Mouse (Mus musculus) limb, embryonic 13.5 days (tissue): Measurements from ENCODE around the gene Macrod1. TPM values are rescaled to one million over a fixed set of nuclear protein-coding genes. Genes with fewer than 3 reads are reported as not detected.
"Not testable (repeated sequence)": the region's sequence is repeated elsewhere in the genome, so short reads cannot be mapped to it uniquely, and the experiment has no call there.

Source experiments
- ATAC-seq: fragments of 200-750 bp; cut with Nextera tagmentation; 2 replicates; pipeline ENCODE4 v1.8.0; 2017; ENCODE audit warnings: low read depth, moderate number of reproducible peaks, moderate TSS enrichment; ENCODE audit not compliant: low FRiP score
- H3K27ac ChIP-seq: fragments of 300-500 bp; sonication (generic); 2 replicates; pipeline ENCODE4 v1.5.1; 2015; ENCODE audit warnings: inconsistent platforms, mild to moderate bottlenecking, moderate library complexity
- H3K27me3 ChIP-seq: fragments of 300-500 bp; sonication (generic); 2 replicates; pipeline ENCODE4 v1.6.1; 2015; ENCODE audit warnings: mild to moderate bottlenecking, inconsistent platforms
- H3K36me3 ChIP-seq: fragments of 300-500 bp; sonication (generic); 2 replicates; pipeline ENCODE4 v1.6.1; 2015; ENCODE audit warnings: inconsistent platforms, mild to moderate bottlenecking, moderate library complexity
- H3K4me1 ChIP-seq: fragments of 300-500 bp; sonication (generic); 2 replicates; pipeline ENCODE4 v1.6.1; 2015; ENCODE audit warnings: inconsistent platforms
- H3K4me2 ChIP-seq: fragments of 300-500 bp; sonication (generic); replicated peaks from 2 replicates; pipeline ENCODE4 v1.6.1; 2015; ENCODE audit warnings: inconsistent platforms, mild to moderate bottlenecking, moderate library complexity
- H3K4me3 ChIP-seq: fragments of 300-500 bp; sonication (generic); 2 replicates; pipeline ENCODE4 v1.5.1; 2015; ENCODE audit warnings: moderate library complexity, mild to moderate bottlenecking, inconsistent platforms
- H3K9ac ChIP-seq: fragments of 300-500 bp; sonication (generic); 2 replicates; pipeline ENCODE4 v1.6.1; 2015; ENCODE audit warnings: mild to moderate bottlenecking, inconsistent platforms
- H3K9me3 ChIP-seq: fragments of 300-500 bp; sonication (generic); 2 replicates; pipeline ENCODE4 v1.6.1; 2016; ENCODE audit warnings: inconsistent platforms
- WGBS: fragments of 180-500 bp; shearing (Covaris S2); methylation state at CpG from one replicate; pipeline ENCODE4 v1.1.7; 2015; 5-methylcytosine and 5-hydroxymethylcytosine counted together
- polyA plus RNA-seq: library from polyadenylated mRNA; unstranded; fragments of >200 nt; fragmentation: Nextera tagmentation; extraction: Ambion mirVana; gene quantifications from 2 replicates; pipeline ENCODE4 v1.2.1, GENCODE M21; 2015

Macrod1 gene
- polyA plus RNA-seq, 1 experiment from 2014 or later, result 13.3 TPM

GRCm38 (mm10) chr19:7070775-7071174, 14.2 kb downstream of the Macrod1 start:
- Histone ChIP-seq H3K4me3 (0 out of 2 replicates have a peak overlapping the region, but pooled peaks have one; percentile 8), H3K36me3 (no peaks in the 10 kb centered on the region), H3K4me1 (peaks cover 66% of the 10 kb centered on the region), H3K4me2 (peak overlapping the region; percentile 58), H3K27me3 (peaks cover 52% of the 10 kb centered on the region), H3K27ac (no peak overlapping the region; the same call in 1 of the 2 replicates), H3K9me3 (no peaks in the 10 kb centered on the region), H3K9ac (no peak overlapping the region)
- WGBS, result 10% methylated on average over 4 of the region's 4 CpGs
- no peak for ATAC-seq

- Histone ChIP-seq H3K4me1 (peaks cover 52% of the 10 kb centered on the region), H3K27ac (no peak overlapping the region), H3K36me3 (no peaks in the 10 kb centered on the region), H3K9ac (no peak overlapping the region), H3K4me2 (no peak overlapping the region), H3K4me3 (no peak overlapping the region), H3K9me3 (no peaks in the 10 kb centered on the region), H3K27me3 (peaks cover 49% of the 10 kb centered on the region)
- ATAC-seq, result no peak
- WGBS, result 48% methylated on average over 6 of the region's 6 CpGs
Measured at GRCm38 (mm10) chr19:7072221-7072620, 15.6 kb downstream of the Macrod1 start.

- H3K27ac ChIP-seq, result no peak overlapping the region
- no peaks in the 10 kb centered on the region for H3K9me3 ChIP-seq
- H3K4me1 ChIP-seq, result peaks cover 43% of the 10 kb centered on the region
- peaks cover 37% of the 10 kb centered on the region for H3K27me3 ChIP-seq
- no peak overlapping the region for H3K4me3 ChIP-seq
- no peaks in the 10 kb centered on the region for H3K36me3 ChIP-seq
- H3K4me2 ChIP-seq, result no peak overlapping the region
- 45% methylated on average over 12 of the region's 12 CpGs for WGBS
- H3K9ac ChIP-seq, result no peak overlapping the region
- ATAC-seq, result no peak
Measured at GRCm38 (mm10) chr19:7073997-7074781, 17.6 kb downstream of the Macrod1 start.

- not testable (repeated sequence) for H3K4me3 ChIP-seq, H3K36me3 ChIP-seq, H3K9ac ChIP-seq, H3K4me2 ChIP-seq, H3K9me3 ChIP-seq, H3K27ac ChIP-seq, ATAC-seq
- Histone ChIP-seq H3K27me3 (peaks cover 31% of the 10 kb centered on the region), H3K4me1 (peaks cover 41% of the 10 kb centered on the region)
- 81% methylated on average over 11 of the region's 11 CpGs for WGBS
Measured at GRCm38 (mm10) chr19:7075336-7075735, 18.7 kb downstream of the Macrod1 start.

- Histone ChIP-seq H3K9me3 (no peaks in the 10 kb centered on the region), H3K9ac (0 out of 2 replicates have a peak overlapping the region, but pooled peaks have one; percentile 4), H3K4me2 (no peak overlapping the region), H3K27me3 (peaks cover 17% of the 10 kb centered on the region), H3K27ac (no peak overlapping the region), H3K4me3 (no peak overlapping the region), H3K36me3 (no peaks in the 10 kb centered on the region), H3K4me1 (peaks cover 21% of the 10 kb centered on the region)
- ATAC-seq, result no peak
- WGBS, result 60% methylated on average over 9 of the region's 9 CpGs
Measured at GRCm38 (mm10) chr19:7077666-7078065, 21.1 kb downstream of the Macrod1 start.

- Histone ChIP-seq H3K9ac (no peak overlapping the region), H3K27ac (no peak overlapping the region), H3K4me3 (no peak overlapping the region), H3K9me3 (no peaks in the 10 kb centered on the region), H3K27me3 (peaks cover 18% of the 10 kb centered on the region), H3K36me3 (no peaks in the 10 kb centered on the region), H3K4me2 (no peak overlapping the region), H3K4me1 (peaks cover 24% of the 10 kb centered on the region)
- no peak for ATAC-seq
- WGBS, result 84% methylated on average over 7 of the region's 7 CpGs
Measured at GRCm38 (mm10) chr19:7078271-7078670, 21.7 kb downstream of the Macrod1 start.

- H3K4me3 ChIP-seq, result no peak overlapping the region
- no peak overlapping the region for H3K4me2 ChIP-seq
- 46% methylated on average over 7 of the region's 7 CpGs for WGBS
- peaks cover 40% of the 10 kb centered on the region for H3K4me1 ChIP-seq
- ATAC-seq, result no peak
- no peaks in the 10 kb centered on the region for H3K9me3 ChIP-seq
- H3K27ac ChIP-seq, result no peak overlapping the region
- H3K27me3 ChIP-seq, result peaks cover 34% of the 10 kb centered on the region
- no peaks in the 10 kb centered on the region for H3K36me3 ChIP-seq
- H3K9ac ChIP-seq, result no peak overlapping the region
Measured at GRCm38 (mm10) chr19:7081516-7082266, 25.1 kb downstream of the Macrod1 start.

GRCm38 (mm10) chr19:7083035-7083794, 26.6 kb downstream of the Macrod1 start:
- Histone ChIP-seq H3K9ac (no peak overlapping the region), H3K9me3 (no peaks in the 10 kb centered on the region), H3K27me3 (peaks cover 45% of the 10 kb centered on the region), H3K27ac (no peak overlapping the region), H3K4me3 (no peak overlapping the region), H3K4me2 (no peak overlapping the region), H3K36me3 (no peaks in the 10 kb centered on the region), H3K4me1 (peaks cover 43% of the 10 kb centered on the region)
- ATAC-seq, result no peak
- WGBS, result 32% methylated on average over 14 of the region's 14 CpGs

- no peak for ATAC-seq
- Histone ChIP-seq H3K27me3 (peaks cover 53% of the 10 kb centered on the region), H3K9me3 (no peaks in the 10 kb centered on the region), H3K36me3 (no peaks in the 10 kb centered on the region), H3K4me2 (no peak overlapping the region), H3K9ac (no peak overlapping the region), H3K27ac (no peak overlapping the region), H3K4me1 (peaks cover 44% of the 10 kb centered on the region), H3K4me3 (no peak overlapping the region)
- WGBS, result 61% methylated on average over 15 of the region's 15 CpGs
Measured at GRCm38 (mm10) chr19:7084734-7085133, 28.1 kb downstream of the Macrod1 start.

- H3K27me3 ChIP-seq, result peaks cover 55% of the 10 kb centered on the region
Measured at GRCm38 (mm10) chr19:7088558-7088957, 31.9 kb downstream of the Macrod1 start.

GRCm38 (mm10) chr19:7089050-7089449, 32.4 kb downstream of the Macrod1 start:
- no peak overlapping the region for H3K9ac ChIP-seq
- H3K27ac ChIP-seq, result no peak overlapping the region
- no peak overlapping the region for H3K4me2 ChIP-seq
- H3K9me3 ChIP-seq, result no peaks in the 10 kb centered on the region
- no peaks in the 10 kb centered on the region for H3K36me3 ChIP-seq
- no peak overlapping the region for H3K4me3 ChIP-seq
- peaks cover 59% of the 10 kb centered on the region for H3K4me1 ChIP-seq
- WGBS, result 64% methylated on average over 5 of the region's 5 CpGs
- ATAC-seq, result no peak
- peaks cover 50% of the 10 kb centered on the region for H3K27me3 ChIP-seq

More at GRCm38 (mm10) chr19:7088558-7088957, 31.9 kb downstream of the Macrod1 start:
- Histone ChIP-seq H3K4me2 (no peak overlapping the region), H3K36me3 (no peaks in the 10 kb centered on the region), H3K9ac (0 out of 2 replicates have a peak overlapping the region, but pooled peaks have one; percentile 43), H3K4me1 (peaks cover 62% of the 10 kb centered on the region), H3K27ac (no peak overlapping the region), H3K9me3 (no peaks in the 10 kb centered on the region), H3K4me3 (no peak overlapping the region)
- WGBS, result 19% methylated on average over 9 of the region's 9 CpGs
- no peak for ATAC-seq

GRCm38 (mm10) chr19:7089842-7090251, 33.2 kb downstream of the Macrod1 start:
- 56% methylated on average over 7 of the region's 7 CpGs for WGBS
- Histone ChIP-seq H3K27ac (no peak overlapping the region), H3K4me2 (no peak overlapping the region), H3K27me3 (peaks cover 46% of the 10 kb centered on the region), H3K9me3 (no peaks in the 10 kb centered on the region), H3K4me3 (no peak overlapping the region), H3K9ac (0 out of 2 replicates have a peak overlapping the region, but pooled peaks have one; percentile 39), H3K4me1 (peaks cover 51% of the 10 kb centered on the region), H3K36me3 (no peaks in the 10 kb centered on the region)
- no peak for ATAC-seq
